Mouse (Mus musculus) neural tube, embryonic 10.5 days (tissue): ENCODE results near the gene Ndufv2.

Source experiments
- DNase-seq: peaks from one replicate; pipeline ENCODE4 v3.0.0-alpha.2; 2017; ENCODE audit warnings: low spot score; ENCODE audit errors: extremely low spot score

The Ndufv2 gene

GRCm38 (mm10) chr17:66101380-66102330 lies at the start of gene Ndufv2:
TSS of gene Ndufv2 (minus strand) at chr17:66101559.
- DNase-seq: peak; percentile 97

- no peak for DNase-seq
These were observed 29.9 kb upstream of the Ndufv2 start for GRCm38 (mm10) chr17:66131212-66131611.

- no peak for DNase-seq
These were observed 29.0 kb upstream of the Ndufv2 start for GRCm38 (mm10) chr17:66130371-66130770.

- no peak for DNase-seq
These were observed 23.9 kb upstream of the Ndufv2 start for GRCm38 (mm10) chr17:66125211-66125610.

GRCm38 (mm10) chr17:66123816-66124610 lies 22.7 kb upstream of the Ndufv2 start:
- peak; percentile 41 for DNase-seq

- DNase-seq: peak; percentile 94
These were observed 21.9 kb upstream of the Ndufv2 start, which contains the start of gene Ddx11 for GRCm38 (mm10) chr17:66123066-66123815. TSS of gene Ddx11 (plus strand) at chr17:66123520.

- no peak for DNase-seq
These were observed 19.3 kb upstream of the Ndufv2 start for GRCm38 (mm10) chr17:66120701-66121100.

- no peak for DNase-seq
These were observed 17.6 kb upstream of the Ndufv2 start for GRCm38 (mm10) chr17:66118991-66119390.

- no peak for DNase-seq
These were observed 10.8 kb upstream of the Ndufv2 start for GRCm38 (mm10) chr17:66112166-66112565.

GRCm38 (mm10) chr17:66111402-66111959 lies 10.1 kb upstream of the Ndufv2 start, which contains the start of gene Washc1:
TSS of gene Washc1 (plus strand) at chr17:66111545.
- DNase-seq: peak; percentile 94

GRCm38 (mm10) chr17:66110746-66111145 lies 9.4 kb upstream of the Ndufv2 start:
- DNase-seq: no peak

- DNase-seq: no peak
These were observed 6.8 kb upstream of the Ndufv2 start for GRCm38 (mm10) chr17:66108198-66108597.

- no peak for DNase-seq
These were observed 6.1 kb upstream of the Ndufv2 start for GRCm38 (mm10) chr17:66107466-66107865.

- DNase-seq: peak; percentile 63
These were observed 5.4 kb upstream of the Ndufv2 start for GRCm38 (mm10) chr17:66106601-66107267.

- DNase-seq: no peak
These were observed 2.7 kb upstream of the Ndufv2 start for GRCm38 (mm10) chr17:66104076-66104475.

GRCm38 (mm10) chr17:66100566-66101379 lies 586 bp downstream of the Ndufv2 start:
- peak; percentile 34 for DNase-seq

GRCm38 (mm10) chr17:66092664-66093063 lies 8.7 kb downstream of the Ndufv2 start:
- no peak for DNase-seq

- no peak for DNase-seq
These were observed 9.3 kb downstream of the Ndufv2 start for GRCm38 (mm10) chr17:66092065-66092464.

- no peak for DNase-seq
These were observed 10.0 kb downstream of the Ndufv2 start for GRCm38 (mm10) chr17:66091392-66091791.
